Mouse (Mus musculus) testis, adult 2 months (tissue): Measurements from ENCODE around the gene Ssbp4.

Experiments used
- CTCF ChIP-seq: fragments of 200-500 bp; IDR thresholded peaks from 2 replicates; pipeline ENCODE4 v1.5.1; 2012; ENCODE audit warnings: low read depth, mild to moderate bottlenecking, inconsistent platforms, low read length, moderate library complexity; ENCODE audit not compliant: control insufficient read depth, insufficient read depth, insufficient replicate concordance
- POLR2A ChIP-seq: fragments of 200-500 bp; IDR thresholded peaks from 2 replicates; pipeline ENCODE4 v1.6.1; 2012; ENCODE audit warnings: low read depth, mild to moderate bottlenecking, inconsistent platforms, low read length, moderate library complexity; ENCODE audit not compliant: control insufficient read depth

DNA sequence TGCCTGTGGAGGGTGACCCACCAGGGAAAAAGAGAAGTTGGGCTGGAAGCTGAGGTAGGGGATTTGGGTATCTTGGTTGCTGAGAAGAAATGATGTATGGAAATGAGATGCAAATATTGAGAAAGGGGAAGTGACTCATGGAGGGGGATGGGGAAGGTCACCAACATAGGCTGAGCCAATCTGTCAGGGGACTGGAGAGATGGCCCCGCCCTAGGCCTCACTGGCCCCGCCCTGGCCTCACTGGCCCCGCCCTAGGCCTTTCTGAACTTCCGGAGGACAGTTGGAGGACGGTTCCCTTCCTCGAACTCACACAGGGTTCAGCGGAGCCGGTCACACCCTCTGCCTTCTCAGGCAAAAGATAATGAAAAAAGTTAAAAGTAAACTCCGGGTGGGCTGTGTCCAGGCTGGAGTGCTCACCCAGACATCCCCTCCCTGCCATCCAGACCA lies 10.2 kb upstream of the Ssbp4 start:
- TF ChIP-seq POLR2A (peak; percentile 85), CTCF (no peak)
